Mouse (Mus musculus) embryo, embryonic 11 days (tissue): ENCODE measurements around the gene Lonp2.

ENCODE experiments used
- DNase-seq: peaks from one replicate; pipeline ENCODE4 v3.0.0-alpha.2; 2015

Gene Lonp2

DNA sequence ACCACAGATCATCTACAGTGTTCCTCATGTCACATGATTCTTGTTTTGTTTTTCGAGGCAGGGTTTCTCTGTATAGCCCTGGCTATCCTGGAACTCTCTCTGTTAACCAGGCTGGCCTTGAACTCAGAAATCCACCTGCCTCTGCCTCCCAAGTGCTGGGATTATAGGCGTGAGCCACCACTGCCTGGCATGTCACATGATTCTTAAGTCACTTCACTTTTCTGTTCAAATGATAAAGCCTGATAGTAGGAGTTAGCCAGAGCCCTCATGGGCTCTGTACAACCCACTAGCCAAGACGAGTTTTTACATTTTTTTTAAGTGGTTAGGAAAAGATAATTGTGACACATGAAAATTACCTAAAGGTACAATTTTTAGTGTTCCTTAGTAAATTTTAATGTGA, 134.8 kb downstream of the Lonp2 start:
- DNase-seq = no peak

DNA sequence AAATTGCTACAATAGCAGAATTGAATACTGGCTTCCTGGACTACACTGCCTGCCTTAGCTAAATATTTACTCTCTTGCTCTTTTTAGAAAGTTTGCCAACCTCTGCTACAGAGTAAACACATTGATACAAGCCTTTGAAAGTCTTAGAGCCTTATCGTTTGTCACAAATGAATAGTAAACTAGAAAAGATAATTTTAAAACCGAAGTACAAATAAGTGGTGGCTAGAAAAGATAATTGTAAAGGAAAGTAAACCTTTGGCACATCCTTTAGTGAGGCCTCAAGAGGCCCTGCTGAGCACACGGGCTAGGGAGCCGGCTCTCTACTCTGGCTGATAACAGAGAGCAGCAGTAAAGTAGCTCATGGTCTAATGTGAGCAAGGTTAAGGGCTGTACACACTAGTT, 135.2 kb downstream of the Lonp2 start:
- no peak for DNase-seq

- DNase-seq = no peak
Observed at GRCm38 (mm10) chr8:86760746-86761145, 136.9 kb downstream of the Lonp2 start.

DNA sequence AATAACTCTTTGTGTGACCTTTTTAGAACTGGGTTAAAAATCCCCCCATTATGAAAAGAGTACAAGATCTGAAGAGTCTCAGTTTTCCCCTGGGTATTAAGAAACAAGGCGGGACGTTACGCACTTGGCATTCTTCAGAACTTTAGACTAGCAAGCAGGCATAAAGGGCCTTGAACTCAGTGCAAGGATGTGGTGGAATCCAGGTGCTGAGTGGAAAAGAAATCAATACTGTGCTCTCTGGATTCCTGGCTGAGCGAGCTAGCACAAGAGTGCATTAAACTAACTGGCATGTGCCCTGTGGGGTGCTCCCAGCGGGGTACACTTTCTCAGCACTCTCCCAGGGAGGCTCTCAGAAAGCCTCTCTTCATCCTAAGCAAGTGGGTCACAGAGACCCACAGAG, 139.0 kb downstream of the Lonp2 start:
- no peak for DNase-seq

DNA sequence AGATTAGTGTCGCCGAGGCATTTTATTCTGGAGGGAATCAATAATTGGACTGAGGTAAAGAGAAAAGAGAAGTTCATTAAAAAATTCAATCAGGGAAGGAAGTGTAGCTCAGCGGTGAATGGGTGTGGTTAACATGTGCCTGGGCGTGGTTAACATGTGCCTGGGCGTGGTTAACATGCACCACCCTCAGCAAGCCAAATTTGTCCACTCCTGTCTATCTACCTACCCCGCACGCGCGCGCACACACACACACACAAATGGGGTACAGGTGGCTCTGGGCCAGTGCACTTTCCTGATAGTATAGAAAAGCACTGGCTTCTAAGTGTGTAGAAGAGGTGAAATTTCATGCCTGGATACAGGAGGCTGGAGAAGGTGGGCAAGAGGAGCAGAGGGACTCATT, 141.3 kb downstream of the Lonp2 start:
- no peak for DNase-seq

DNA sequence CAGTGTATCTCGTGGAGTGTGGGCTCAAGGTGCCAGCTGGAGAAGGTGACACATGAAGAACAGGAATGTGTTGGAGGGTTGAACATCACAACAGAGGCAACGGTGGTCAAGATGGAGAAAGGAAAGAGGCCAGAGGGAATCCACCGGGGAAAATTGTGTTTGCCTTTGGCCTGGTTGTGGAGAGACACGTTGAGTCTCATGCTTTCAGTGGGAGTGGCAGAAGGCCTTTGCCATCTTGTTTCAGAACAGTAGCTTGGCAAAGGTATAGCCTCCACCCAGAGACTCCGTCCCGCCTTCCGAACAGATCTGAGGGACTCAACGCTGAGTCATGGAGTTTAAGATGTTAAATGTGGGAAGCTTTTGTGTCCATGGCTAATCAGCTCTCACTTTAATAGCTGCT, 141.8 kb downstream of the Lonp2 start:
- DNase-seq = no peak

- no peak for DNase-seq
Observed at GRCm38 (mm10) chr8:86766548-86767211, 142.8 kb downstream of the Lonp2 start.

DNA sequence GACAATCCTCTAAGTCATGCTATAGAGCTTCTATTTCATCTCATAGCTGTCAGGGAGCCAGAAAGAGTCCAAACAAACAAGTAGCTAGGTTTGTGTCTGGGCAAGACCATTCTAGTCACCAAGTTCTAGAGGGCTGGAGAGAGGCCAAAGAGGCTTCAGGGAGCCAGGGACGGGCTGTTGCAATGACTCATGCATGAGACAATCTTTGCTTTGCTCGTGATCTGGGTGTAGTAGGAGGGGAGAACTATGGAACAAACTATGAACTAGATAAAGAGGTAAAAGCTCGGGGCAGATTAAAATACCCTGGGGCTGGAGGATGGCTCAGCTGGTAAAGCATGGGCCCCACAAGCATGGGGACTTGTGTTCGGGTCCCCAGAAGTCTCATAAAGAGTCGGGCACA, 144.7 kb downstream of the Lonp2 start:
- DNase-seq = no peak

- no peak for DNase-seq
Observed at GRCm38 (mm10) chr8:86769945-86770715, 146.3 kb downstream of the Lonp2 start.
